Mouse (Mus musculus): ENCODE measurements around the gene Gm28042. TPM values are rescaled to one million over a fixed set of nuclear protein-coding genes. Genes with fewer than 3 reads are reported as not detected.

The Gm28042 gene
- polyA plus RNA-seq, 1 experiment from 2014 or later: 0.70 TPM

DNA sequence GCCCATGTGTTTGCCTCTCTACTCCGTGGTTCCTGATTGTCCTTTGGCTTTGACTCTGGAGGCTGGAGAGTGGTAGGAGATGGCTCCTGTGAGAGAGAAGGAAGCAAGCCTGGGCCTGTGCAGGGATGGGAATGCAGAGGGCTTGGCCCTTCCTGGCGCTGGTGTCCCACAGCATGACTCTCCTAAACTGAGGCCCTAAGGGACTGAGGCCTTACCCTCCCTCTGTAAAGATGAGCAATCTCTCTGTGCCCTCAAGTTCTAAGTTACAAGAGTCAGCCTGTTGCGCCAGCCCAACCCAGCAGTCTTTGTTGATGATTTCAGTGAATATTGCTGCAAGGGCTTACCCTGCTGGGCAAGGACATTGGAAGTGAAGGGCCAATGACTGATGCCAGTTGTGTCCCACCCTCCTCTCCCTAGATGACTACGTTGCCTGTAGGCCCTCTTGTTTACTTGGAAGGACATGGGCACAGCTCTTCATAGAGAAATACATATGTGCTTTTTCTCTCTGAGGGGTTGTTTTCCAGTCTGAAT lies 19.5 kb upstream of the Gm28042 start:
- peak; percentile 31 for DNase-seq (ENCODE audit: low spot score)
- peak; percentile 36; the same call in 1 of the 2 replicates for ATAC-seq

DNA sequence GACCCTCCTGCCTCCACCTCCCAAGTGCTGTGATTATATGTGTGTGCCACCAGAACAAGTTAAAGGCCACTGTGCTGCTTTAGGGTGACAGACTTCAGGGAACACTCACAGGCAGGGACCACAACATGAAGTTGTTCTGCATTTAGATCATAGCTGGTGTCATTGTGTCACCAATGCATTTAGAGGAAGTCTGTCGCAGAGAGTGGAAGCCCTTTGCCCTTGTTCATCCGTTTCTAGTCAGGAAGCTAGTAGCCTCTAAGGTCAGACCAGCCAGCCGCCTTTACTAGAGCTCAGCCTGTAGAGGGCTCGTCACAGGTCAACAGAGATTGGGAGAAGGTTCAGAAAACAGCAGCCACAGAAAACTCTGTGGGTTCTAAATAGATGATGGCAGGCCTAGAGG lies 18.6 kb upstream of the Gm28042 start:
- peak; percentile 61 for ATAC-seq
- no peak overlapping the region for H3K4me3 ChIP-seq (ENCODE audit: low read depth, low read length)
- no peak overlapping the region for H3K27ac ChIP-seq (ENCODE audit: low read length)
- WGBS: 39% methylated on average over 4 of the region's 4 CpGs
- H3K36me3 ChIP-seq (ENCODE audit: insufficient read depth, low read length): no peaks in the 10 kb centered on the region; the same call in 1 of the 2 replicates
- peak; percentile 63 for DNase-seq (ENCODE audit: low spot score)
- no peak overlapping the region for H3K9ac ChIP-seq (replicated peaks; ENCODE audit: low read depth)
- TF ChIP-seq CTCF (IDR thresholded peaks at IDR 0.05): no peak
- TF ChIP-seq EP300 (IDR thresholded peaks at IDR 0.05): no peak
- no peak overlapping the region for H3K4me2 ChIP-seq (replicated peaks; ENCODE audit: low read depth, low read length)
- H3K9me3 ChIP-seq (ENCODE audit: low read length): no peaks in the 10 kb centered on the region
- no peaks in the 10 kb centered on the region for H3K27me3 ChIP-seq (replicated peaks; ENCODE audit: insufficient read depth, low read length)
- no peaks in the 10 kb centered on the region for H3K4me1 ChIP-seq (ENCODE audit: insufficient read depth, low read depth, low read length)

More for the DNA sequence above, 19.5 kb upstream of the Gm28042 start:
- H3K4me2 ChIP-seq (replicated peaks; ENCODE audit: low read depth, low read length): no peak overlapping the region
- no peaks in the 10 kb centered on the region; the same call in 1 of the 2 replicates for H3K36me3 ChIP-seq (ENCODE audit: insufficient read depth, low read length)
- no peak for TF ChIP-seq EP300 (IDR thresholded peaks at IDR 0.05)
- no peak for TF ChIP-seq CTCF (IDR thresholded peaks at IDR 0.05)
- no peaks in the 10 kb centered on the region for H3K27me3 ChIP-seq (replicated peaks; ENCODE audit: insufficient read depth, low read length)
- no peaks in the 10 kb centered on the region for H3K4me1 ChIP-seq (ENCODE audit: insufficient read depth, low read depth, low read length)
- peak overlapping the region; percentile 62 for H3K27ac ChIP-seq (ENCODE audit: low read length)
- 58% methylated on average over 4 of the region's 4 CpGs for WGBS
- H3K4me3 ChIP-seq (ENCODE audit: low read depth, low read length): no peak overlapping the region
- H3K9me3 ChIP-seq (ENCODE audit: low read length): no peaks in the 10 kb centered on the region
- H3K9ac ChIP-seq (replicated peaks; ENCODE audit: low read depth): no peak overlapping the region

GRCm38 (mm10) chr2:120011462-120012200 lies 15.7 kb upstream of the Gm28042 start:
- ATAC-seq (peak; percentile 44; the same call in 1 of the 2 replicates), DNase-seq (ENCODE audit: low spot score) (peak; percentile 83)
- TF ChIP-seq EP300 (IDR thresholded peaks at IDR 0.05) (no peak), CTCF (IDR thresholded peaks at IDR 0.05) (peak; percentile 90)
- no peaks in the 10 kb centered on the region for H3K27me3 ChIP-seq (replicated peaks; ENCODE audit: insufficient read depth, low read length)
- no peak overlapping the region for H3K27ac ChIP-seq (ENCODE audit: low read length)
- no peak overlapping the region for H3K9ac ChIP-seq (replicated peaks; ENCODE audit: low read depth)
- no peak overlapping the region for H3K4me2 ChIP-seq (replicated peaks; ENCODE audit: low read depth, low read length)
- no peak overlapping the region for H3K4me3 ChIP-seq (ENCODE audit: low read depth, low read length)
- H3K9me3 ChIP-seq (ENCODE audit: low read length): no peaks in the 10 kb centered on the region
- H3K4me1 ChIP-seq (ENCODE audit: insufficient read depth, low read depth, low read length): no peaks in the 10 kb centered on the region
- 74% methylated on average over 8 of the region's 8 CpGs for WGBS
- H3K36me3 ChIP-seq (ENCODE audit: insufficient read depth, low read length): peaks cover 16% of the 10 kb centered on the region; the same call in 1 of the 2 replicates

DNA sequence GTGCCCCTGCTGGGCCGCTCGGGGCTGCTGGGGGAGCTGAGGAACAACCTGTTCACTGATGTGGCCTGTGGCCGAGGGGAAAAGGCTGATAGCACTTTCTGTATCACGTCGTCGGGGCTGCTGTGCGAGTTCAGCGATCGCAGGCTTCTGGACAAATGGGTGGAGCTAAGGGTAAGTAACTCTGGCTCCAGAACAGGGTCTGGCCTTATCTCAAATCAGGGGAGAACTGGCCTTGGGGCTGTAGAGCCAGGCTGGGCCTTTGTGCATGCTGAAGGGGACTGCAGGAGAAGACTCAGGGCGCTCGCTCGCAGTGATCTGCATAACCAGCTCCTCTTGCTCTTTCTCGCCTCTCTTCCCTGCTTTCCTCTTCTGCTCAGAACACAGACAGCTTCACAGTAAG lies 14.4 kb upstream of the Gm28042 start:
- no peak for DNase-seq (ENCODE audit: low spot score)
- Histone ChIP-seq H3K9ac (replicated peaks; ENCODE audit: low read depth) (no peak overlapping the region), H3K4me3 (ENCODE audit: low read depth, low read length) (no peak overlapping the region), H3K27me3 (replicated peaks; ENCODE audit: insufficient read depth, low read length) (no peaks in the 10 kb centered on the region), H3K4me2 (replicated peaks; ENCODE audit: low read depth, low read length) (no peak overlapping the region), H3K27ac (ENCODE audit: low read length) (no peak overlapping the region), H3K4me1 (ENCODE audit: insufficient read depth, low read depth, low read length) (no peaks in the 10 kb centered on the region), H3K36me3 (ENCODE audit: insufficient read depth, low read length) (peaks cover 19% of the 10 kb centered on the region; the same call in 1 of the 2 replicates), H3K9me3 (ENCODE audit: low read length) (no peaks in the 10 kb centered on the region)
- 82% methylated on average over 13 of the region's 13 CpGs for WGBS
- TF ChIP-seq CTCF (IDR thresholded peaks at IDR 0.05) (no peak), EP300 (IDR thresholded peaks at IDR 0.05) (no peak)
- ATAC-seq: no peak

DNA sequence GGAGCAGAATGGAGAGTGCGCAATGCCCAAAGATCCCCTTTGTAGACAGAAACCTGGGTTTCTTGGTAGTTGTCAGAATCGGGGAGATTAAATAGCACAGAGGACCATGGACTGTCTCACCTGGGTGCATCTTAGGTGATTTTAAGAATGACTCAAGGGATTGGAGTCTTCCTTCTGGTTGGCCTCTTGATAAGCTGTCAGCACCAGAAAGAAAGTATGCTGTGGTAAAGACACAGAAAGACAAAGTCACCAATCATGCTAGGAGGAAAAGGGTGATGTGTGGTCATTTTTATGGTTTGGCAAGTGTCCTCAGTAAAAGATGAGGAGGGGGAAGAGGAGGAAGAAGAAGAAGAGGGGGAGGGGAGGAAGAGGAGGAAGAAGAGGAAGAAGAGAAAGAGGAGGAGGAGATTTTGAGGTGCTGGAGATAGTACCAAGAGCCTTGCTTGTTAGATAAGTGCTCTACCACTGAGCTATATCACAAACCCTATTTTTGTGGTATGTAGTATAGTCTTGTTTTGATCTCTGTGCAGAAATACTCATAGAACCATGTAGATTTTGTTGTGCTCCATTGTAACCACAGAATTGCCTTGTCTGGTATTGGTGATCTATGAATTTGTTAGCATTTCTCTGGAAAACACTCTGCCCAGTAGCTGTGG lies 13.3 kb upstream of the Gm28042 start:
- peaks cover 23% of the 10 kb centered on the region; the same call in 1 of the 2 replicates for H3K36me3 ChIP-seq (ENCODE audit: insufficient read depth, low read length)
- no peaks in the 10 kb centered on the region for H3K4me1 ChIP-seq (ENCODE audit: insufficient read depth, low read depth, low read length)
- H3K27ac ChIP-seq (ENCODE audit: low read length): no peak overlapping the region
- no peak overlapping the region for H3K9ac ChIP-seq (replicated peaks; ENCODE audit: low read depth)
- no peak for DNase-seq (ENCODE audit: low spot score)
- H3K4me2 ChIP-seq (replicated peaks; ENCODE audit: low read depth, low read length): no peak overlapping the region
- WGBS: 88% methylated on average over 2 of the region's 2 CpGs
- TF ChIP-seq EP300 (IDR thresholded peaks at IDR 0.05) (no peak), CTCF (IDR thresholded peaks at IDR 0.05) (no peak)
- H3K27me3 ChIP-seq (replicated peaks; ENCODE audit: insufficient read depth, low read length): no peaks in the 10 kb centered on the region
- no peak for ATAC-seq
- no peaks in the 10 kb centered on the region for H3K9me3 ChIP-seq (ENCODE audit: low read length)
- no peak overlapping the region for H3K4me3 ChIP-seq (ENCODE audit: low read depth, low read length)

GRCm38 (mm10) chr2:120015882-120016281 lies 11.4 kb upstream of the Gm28042 start:
- H3K4me2 ChIP-seq (replicated peaks; ENCODE audit: low read depth, low read length): no peak overlapping the region
- H3K9me3 ChIP-seq (ENCODE audit: low read length): no peaks in the 10 kb centered on the region
- no peak overlapping the region for H3K9ac ChIP-seq (replicated peaks; ENCODE audit: low read depth)
- no peaks in the 10 kb centered on the region for H3K27me3 ChIP-seq (replicated peaks; ENCODE audit: insufficient read depth, low read length)
- no peak overlapping the region for H3K27ac ChIP-seq (ENCODE audit: low read length)
- no peak overlapping the region for H3K4me3 ChIP-seq (ENCODE audit: low read depth, low read length)
- H3K36me3 ChIP-seq (ENCODE audit: insufficient read depth, low read length): peaks cover 32% of the 10 kb centered on the region
- WGBS: 94% methylated on average over 4 of the region's 4 CpGs
- no peak for TF ChIP-seq CTCF (IDR thresholded peaks at IDR 0.05)
- TF ChIP-seq EP300 (IDR thresholded peaks at IDR 0.05): no peak
- DNase-seq (ENCODE audit: low spot score) (no peak), ATAC-seq (no peak)
- no peaks in the 10 kb centered on the region for H3K4me1 ChIP-seq (ENCODE audit: insufficient read depth, low read depth, low read length)

Measured in lung, postnatal 0 days (tissue).